Mouse (Mus musculus) CH12.LX (cell line): Measurements from ENCODE around the gene Zbtb46.

Experiments used
- BHLHE40 ChIP-seq: IDR thresholded peaks from 2 replicates; pipeline ENCODE4 v1.6.1; 2011; ENCODE audit warnings: mild to moderate bottlenecking, low read depth, low read length, improper control_type of control experiment
- CTCF ChIP-seq, 2 experiments: IDR thresholded peaks in 1 of 2; conservative IDR thresholded peaks in 1 of 2; 2 replicates each; pipeline ENCODE4 v1.5.1; 2011 to 2012; ENCODE audit warnings: low read depth in 2 of 2, low read length in 2 of 2, improper control_type of control experiment in 1 of 2, inconsistent platforms in 1 of 2, mild to moderate bottlenecking in 1 of 2, moderate library complexity in 1 of 2
- EP300 ChIP-seq: IDR thresholded peaks from 2 replicates; pipeline ENCODE4 v1.6.1; 2011; ENCODE audit warnings: low read length, improper control_type of control experiment
- POLR2A ChIP-seq: IDR thresholded peaks from 2 replicates; pipeline ENCODE4 v1.6.1; 2011; ENCODE audit warnings: low read depth, mild to moderate bottlenecking, improper control_type of control experiment, low read length
- USF2 ChIP-seq: conservative IDR thresholded peaks from 2 replicates; pipeline ENCODE4 v1.6.1; 2011; ENCODE audit warnings: low read depth, low read length, improper control_type of control experiment

DNA sequence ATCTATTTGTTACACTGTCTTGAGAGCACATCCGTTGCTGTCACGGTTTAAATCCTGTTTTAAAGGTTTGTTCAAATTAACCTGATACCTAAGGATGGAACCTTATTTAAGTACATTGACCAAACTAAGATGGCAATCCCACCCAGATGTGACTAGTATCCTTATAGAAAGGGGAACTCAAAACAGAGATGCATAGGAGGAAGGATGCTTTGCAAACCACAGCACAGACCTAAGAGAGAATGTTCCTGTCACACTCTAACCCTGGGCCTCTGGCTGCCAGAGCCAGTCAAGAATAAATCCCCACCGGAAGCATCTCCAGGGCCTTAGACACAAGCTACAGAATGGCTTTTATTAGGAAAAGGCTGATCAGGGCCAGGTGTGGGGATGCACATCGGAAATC, 21.1 kb downstream of the Zbtb46 start:
- no peak for TF ChIP-seq USF2
- TF ChIP-seq BHLHE40, result no peak
- no peak for TF ChIP-seq CTCF (conservative IDR thresholded peaks at IDR 0.05 in 1 of 2, IDR thresholded peaks at IDR 0.05 in 1 of 2; ENCODE audit: low read depth in 2 of 2, low read length in 2 of 2)
- TF ChIP-seq POLR2A, result no peak
- TF ChIP-seq EP300, result 0 out of 2 replicates have a peak, but pooled peaks have one; percentile 10
